Mouse (Mus musculus): ENCODE results near the gene Gm20388. TPM values are rescaled to one million over a fixed set of nuclear protein-coding genes. Genes with fewer than 3 reads are reported as not detected.

Gene Gm20388
- polyA plus RNA-seq, 1 experiment = not detected

- TF ChIP-seq POLR2A (IDR thresholded peaks at IDR 0.05; ENCODE audit: insufficient read depth, low read depth, low read length) = no peak
- 87% methylated on average over 5 of the region's 5 CpGs for WGBS
- H3K4me1 ChIP-seq (ENCODE audit: control insufficient read depth, insufficient read depth, low read length) = peaks cover 34% of the 10 kb centered on the region
- no peak overlapping the region for H3K27ac ChIP-seq (ENCODE audit: insufficient read depth, low read depth, low read length)
- no peak overlapping the region for H3K4me3 ChIP-seq (ENCODE audit: insufficient read depth, low read depth, low read length)
These were observed 1971.3 kb downstream of the Gm20388 start for GRCm38 (mm10) chr8:121881921-121882320.

DNA sequence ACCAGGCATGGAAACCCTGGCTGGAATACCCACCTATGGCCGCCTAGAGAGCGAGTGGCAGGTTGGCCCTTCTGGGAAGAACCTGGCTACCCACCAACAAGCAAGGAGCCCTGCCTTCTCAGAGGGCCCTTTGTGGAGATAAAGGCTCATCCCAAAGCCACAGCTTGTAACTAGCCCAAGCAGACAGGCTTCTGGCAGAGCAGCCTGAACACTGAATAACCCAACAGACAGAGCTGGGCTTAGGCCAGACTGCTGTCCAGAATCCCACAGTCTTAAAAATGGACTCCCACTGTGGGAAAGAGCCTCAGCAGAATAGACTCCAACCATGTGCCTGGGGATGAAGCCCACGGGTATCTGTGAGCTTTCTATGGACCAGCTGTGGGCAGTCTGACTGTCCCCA lies 1973.5 kb downstream of the Gm20388 start:
- Histone ChIP-seq H3K27ac (ENCODE audit: insufficient read depth, low read depth, low read length) (no peak overlapping the region), H3K4me3 (ENCODE audit: insufficient read depth, low read depth, low read length) (no peak overlapping the region), H3K4me1 (ENCODE audit: control insufficient read depth, insufficient read depth, low read length) (peaks cover 19% of the 10 kb centered on the region)
- TF ChIP-seq CTCF (IDR thresholded peaks at IDR 0.05; ENCODE audit: insufficient read depth, low read depth, low read length) (no peak), POLR2A (IDR thresholded peaks at IDR 0.05; ENCODE audit: insufficient read depth, low read depth, low read length) (no peak)
- WGBS = 63% methylated on average over 3 of the region's 3 CpGs

GRCm38 (mm10) chr8:121885001-121885400 lies 1974.4 kb downstream of the Gm20388 start:
- H3K27ac ChIP-seq (ENCODE audit: insufficient read depth, low read depth, low read length) = no peak overlapping the region
- TF ChIP-seq POLR2A (IDR thresholded peaks at IDR 0.05; ENCODE audit: insufficient read depth, low read depth, low read length) = no peak
- no peak overlapping the region for H3K4me3 ChIP-seq (ENCODE audit: insufficient read depth, low read depth, low read length)
- peaks cover 10% of the 10 kb centered on the region for H3K4me1 ChIP-seq (ENCODE audit: control insufficient read depth, insufficient read depth, low read length)
- WGBS = 93% methylated on average over 9 of the region's 9 CpGs

DNA sequence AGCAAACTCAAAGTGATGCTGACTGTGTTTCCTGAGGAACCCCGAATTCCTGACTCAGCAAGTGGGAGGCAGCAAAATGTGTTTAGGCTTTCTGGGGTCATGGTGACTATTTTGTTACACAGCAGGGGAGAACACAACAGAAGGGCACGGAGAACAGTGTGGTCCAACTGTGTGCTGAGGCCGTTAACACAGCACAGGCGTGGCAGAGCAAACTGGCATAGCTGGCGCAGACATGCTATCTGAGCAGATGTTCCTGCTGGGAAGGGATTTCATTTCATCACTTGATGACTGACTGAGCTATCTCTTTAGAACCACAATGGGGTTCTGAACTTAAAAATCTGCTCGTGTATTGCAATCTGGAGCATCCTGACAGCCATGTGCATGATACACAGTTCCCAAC lies 1974.8 kb downstream of the Gm20388 start:
- 71% methylated on average over 6 of the region's 6 CpGs for WGBS
- Histone ChIP-seq H3K4me3 (ENCODE audit: insufficient read depth, low read depth, low read length) (no peak overlapping the region), H3K27ac (ENCODE audit: insufficient read depth, low read depth, low read length) (no peak overlapping the region), H3K4me1 (ENCODE audit: control insufficient read depth, insufficient read depth, low read length) (peaks cover 10% of the 10 kb centered on the region)
- no peak for TF ChIP-seq CTCF (IDR thresholded peaks at IDR 0.05; ENCODE audit: insufficient read depth, low read depth, low read length)

DNA sequence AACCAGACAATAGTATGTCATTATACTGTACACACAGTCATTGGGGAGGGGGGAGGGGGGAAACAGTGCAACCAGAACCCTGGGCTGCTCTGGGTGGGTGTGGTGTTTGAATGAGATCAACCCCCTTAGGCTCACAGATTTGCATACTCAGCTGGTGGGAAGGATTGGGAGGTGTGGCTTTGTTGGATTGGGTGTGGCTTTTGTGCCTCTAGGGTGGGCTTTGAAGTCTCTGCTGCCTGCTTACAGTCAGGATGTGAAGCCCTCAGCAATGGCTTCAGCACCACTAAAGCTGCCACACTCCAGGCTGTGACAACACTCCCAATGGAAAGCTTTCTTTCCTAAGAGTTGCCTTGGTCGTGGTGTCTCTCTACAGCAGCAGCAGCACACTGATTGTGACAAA lies 1976.9 kb downstream of the Gm20388 start:
- WGBS = 65% methylated on average over 1 of the region's 1 CpGs
- peaks cover 3% of the 10 kb centered on the region; the same call in 1 of the 2 replicates for H3K4me1 ChIP-seq (ENCODE audit: control insufficient read depth, insufficient read depth, low read length)
- H3K27ac ChIP-seq (ENCODE audit: insufficient read depth, low read depth, low read length) = no peak overlapping the region

DNA sequence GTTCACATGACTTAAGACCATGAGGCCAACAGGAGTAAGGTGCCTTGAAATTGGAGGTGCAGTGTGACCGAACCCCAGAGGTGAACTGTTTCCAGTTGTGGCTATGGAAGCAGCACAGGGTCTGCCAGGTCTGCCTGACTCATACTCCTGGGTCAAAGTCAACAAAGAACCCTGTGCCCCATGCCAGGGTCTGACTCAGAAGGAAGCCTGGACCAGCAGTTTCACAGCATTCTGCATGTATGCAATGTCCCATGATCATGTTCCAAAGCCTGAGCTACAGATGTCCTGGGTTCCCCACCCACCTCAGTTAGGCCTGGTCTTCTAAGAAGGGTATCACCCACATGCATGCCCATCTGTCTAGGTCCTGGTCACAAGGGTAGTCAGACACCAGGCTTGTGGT lies 1978.7 kb downstream of the Gm20388 start:
- peaks cover 3% of the 10 kb centered on the region; the same call in 1 of the 2 replicates for H3K4me1 ChIP-seq (ENCODE audit: control insufficient read depth, insufficient read depth, low read length)
- no peak overlapping the region for H3K27ac ChIP-seq (ENCODE audit: insufficient read depth, low read depth, low read length)
- TF ChIP-seq CTCF (IDR thresholded peaks at IDR 0.05; ENCODE audit: insufficient read depth, low read depth, low read length) (no peak), POLR2A (IDR thresholded peaks at IDR 0.05; ENCODE audit: insufficient read depth, low read depth, low read length) (no peak)
- WGBS = 100% methylated on average over 1 of the region's 1 CpGs
- no peak overlapping the region for H3K4me3 ChIP-seq (ENCODE audit: insufficient read depth, low read depth, low read length)

More for the DNA sequence above, 1976.9 kb downstream of the Gm20388 start:
- no peak overlapping the region for H3K4me3 ChIP-seq (ENCODE audit: insufficient read depth, low read depth, low read length)
- TF ChIP-seq POLR2A (IDR thresholded peaks at IDR 0.05; ENCODE audit: insufficient read depth, low read depth, low read length) (no peak), CTCF (IDR thresholded peaks at IDR 0.05; ENCODE audit: insufficient read depth, low read depth, low read length) (no peak)

DNA sequence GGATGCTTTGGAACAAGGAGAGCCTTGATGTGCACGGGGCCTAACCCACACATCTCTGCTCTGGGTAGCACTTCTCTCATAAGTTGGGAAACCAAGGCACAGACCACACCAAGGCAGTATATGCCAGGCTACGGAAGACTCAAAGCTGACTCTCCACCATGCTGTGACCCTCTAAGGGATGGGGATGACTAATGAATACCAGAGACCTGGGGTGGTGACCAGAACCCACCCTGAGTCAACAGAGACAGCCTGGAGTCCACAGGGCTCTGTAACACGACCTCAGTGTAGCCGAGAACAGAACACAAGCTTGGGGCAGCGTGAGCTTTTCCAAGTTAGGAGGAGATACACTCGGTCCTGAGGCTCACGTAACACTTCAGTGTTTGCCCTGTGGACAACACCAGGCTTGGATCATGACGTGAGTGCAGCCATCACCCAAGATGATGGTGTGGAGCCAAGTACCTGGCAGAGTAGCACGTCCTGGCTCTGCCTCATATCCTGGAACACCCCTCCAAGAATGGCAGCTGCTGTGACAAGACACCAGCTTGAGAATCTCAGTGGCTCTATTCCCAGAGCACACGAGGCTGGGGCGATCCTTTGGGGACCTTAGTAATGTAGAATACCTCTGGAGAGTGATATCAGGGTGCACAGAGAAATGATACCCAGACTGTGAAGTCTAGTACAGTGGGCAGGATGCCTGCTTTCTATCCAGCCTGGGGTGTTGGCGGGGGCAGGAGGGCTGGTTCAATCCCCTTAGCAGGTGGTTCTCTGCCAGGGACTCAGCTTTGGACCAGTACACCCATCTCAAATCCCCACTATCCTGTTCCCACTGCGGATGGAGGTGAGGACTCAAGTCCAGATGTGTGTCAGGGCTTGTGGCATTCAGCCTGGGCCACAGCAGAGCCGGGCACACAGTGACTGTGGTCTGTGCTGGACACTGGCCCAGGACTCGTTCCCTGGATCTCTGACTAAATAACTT lies 1979.5 kb downstream of the Gm20388 start:
- 82% methylated on average over 15 of the region's 15 CpGs for WGBS
- Histone ChIP-seq H3K4me1 (ENCODE audit: control insufficient read depth, insufficient read depth, low read length) (peaks cover 3% of the 10 kb centered on the region; the same call in 1 of the 2 replicates), H3K4me3 (ENCODE audit: insufficient read depth, low read depth, low read length) (no peak overlapping the region), H3K27ac (ENCODE audit: insufficient read depth, low read depth, low read length) (no peak overlapping the region)
- TF ChIP-seq CTCF (IDR thresholded peaks at IDR 0.05; ENCODE audit: insufficient read depth, low read depth, low read length) (no peak), POLR2A (IDR thresholded peaks at IDR 0.05; ENCODE audit: insufficient read depth, low read depth, low read length) (no peak)

- no peak for TF ChIP-seq POLR2A (IDR thresholded peaks at IDR 0.05; ENCODE audit: insufficient read depth, low read depth, low read length)
- no peak for TF ChIP-seq CTCF (IDR thresholded peaks at IDR 0.05; ENCODE audit: insufficient read depth, low read depth, low read length)
- 71% methylated on average over 5 of the region's 5 CpGs for WGBS
- H3K4me3 ChIP-seq (ENCODE audit: insufficient read depth, low read depth, low read length) = no peak overlapping the region
- H3K4me1 ChIP-seq (ENCODE audit: control insufficient read depth, insufficient read depth, low read length) = peaks cover 25% of the 10 kb centered on the region
- H3K27ac ChIP-seq (ENCODE audit: insufficient read depth, low read depth, low read length) = no peak overlapping the region
These were observed 1982.2 kb downstream of the Gm20388 start for GRCm38 (mm10) chr8:121892875-121893274.

GRCm38 (mm10) chr8:121895910-121896309 lies 1985.3 kb downstream of the Gm20388 start:
- no peak for TF ChIP-seq CTCF (IDR thresholded peaks at IDR 0.05; ENCODE audit: insufficient read depth, low read depth, low read length)
- no peak for TF ChIP-seq POLR2A (IDR thresholded peaks at IDR 0.05; ENCODE audit: insufficient read depth, low read depth, low read length)
- peaks cover 50% of the 10 kb centered on the region for H3K4me1 ChIP-seq (ENCODE audit: control insufficient read depth, insufficient read depth, low read length)
- no peak overlapping the region for H3K4me3 ChIP-seq (ENCODE audit: insufficient read depth, low read depth, low read length)
- WGBS = 63% methylated on average over 7 of the region's 7 CpGs
- no peak overlapping the region for H3K27ac ChIP-seq (ENCODE audit: insufficient read depth, low read depth, low read length)

All from olfactory bulb, adult 2 months (tissue).